Mouse (Mus musculus): ENCODE data around the gene Atn1.

Gene Atn1

GRCm38 (mm10) chr6:124740888-124741761 lies 15.2 kb downstream of the Atn1 start, which contains the start of gene Grcc10:
TSS of gene Grcc10 (minus strand) at chr6:124741374.
- peak; percentile 93 for DNase-seq (ENCODE audit: low read depth)

GRCm38 (mm10) chr6:124740211-124740887 lies 16.0 kb downstream of the Atn1 start:
- DNase-seq (ENCODE audit: low read depth), result peak; percentile 65

GRCm38 (mm10) chr6:124739231-124739796 lies 17.0 kb downstream of the Atn1 start:
- no peak for DNase-seq (ENCODE audit: low read depth)

GRCm38 (mm10) chr6:124738511-124739023 lies 17.8 kb downstream of the Atn1 start, which contains the start of gene Ptpn6:
TSS of gene Ptpn6 (minus strand) at chr6:124738714.
- no peak for DNase-seq (ENCODE audit: low read depth)

- no peak for DNase-seq (ENCODE audit: low read depth)
Measured at GRCm38 (mm10) chr6:124737040-124737439, 19.3 kb downstream of the Atn1 start.

GRCm38 (mm10) chr6:124734417-124734816 lies 21.9 kb downstream of the Atn1 start:
- DNase-seq (ENCODE audit: low read depth), result no peak

GRCm38 (mm10) chr6:124732476-124733370 lies 23.6 kb downstream of the Atn1 start:
- DNase-seq (ENCODE audit: low read depth), result no peak

GRCm38 (mm10) chr6:124731038-124731437 lies 25.3 kb downstream of the Atn1 start:
- no peak for DNase-seq (ENCODE audit: low read depth)

- DNase-seq (ENCODE audit: low read depth), result no peak
Measured at GRCm38 (mm10) chr6:124729850-124730705, 26.2 kb downstream of the Atn1 start.

GRCm38 (mm10) chr6:124728621-124729020 lies 27.7 kb downstream of the Atn1 start:
- DNase-seq (ENCODE audit: low read depth), result no peak

GRCm38 (mm10) chr6:124724472-124724871 lies 31.9 kb downstream of the Atn1 start:
- DNase-seq (ENCODE audit: low read depth), result no peak

GRCm38 (mm10) chr6:124723541-124723940 lies 32.8 kb downstream of the Atn1 start:
- no peak for DNase-seq (ENCODE audit: low read depth)

GRCm38 (mm10) chr6:124722876-124723473 lies 33.3 kb downstream of the Atn1 start:
- no peak for DNase-seq (ENCODE audit: low read depth)

- no peak for DNase-seq (ENCODE audit: low read depth)
Measured at GRCm38 (mm10) chr6:124720904-124721303, 35.4 kb downstream of the Atn1 start.

- no peak for DNase-seq (ENCODE audit: low read depth)
Measured at GRCm38 (mm10) chr6:124719354-124719978, 36.9 kb downstream of the Atn1 start.

GRCm38 (mm10) chr6:124718703-124719102 lies 37.6 kb downstream of the Atn1 start:
- no peak for DNase-seq (ENCODE audit: low read depth)

- DNase-seq (ENCODE audit: low read depth), result no peak
Measured at GRCm38 (mm10) chr6:124717968-124718367, 38.4 kb downstream of the Atn1 start.

GRCm38 (mm10) chr6:124716864-124717490 lies 39.3 kb downstream of the Atn1 start:
- no peak for DNase-seq (ENCODE audit: low read depth)

GRCm38 (mm10) chr6:124712918-124713317 lies 43.4 kb downstream of the Atn1 start:
- DNase-seq (ENCODE audit: low read depth), result no peak
